Mouse (Mus musculus): Measurements from ENCODE around the gene Uhrf1bp1l. TPM values are rescaled to one million over a fixed set of nuclear protein-coding genes. Genes with fewer than 3 reads are reported as not detected.

The Uhrf1bp1l gene
- polyA plus RNA-seq, 1 experiment = 25.3 TPM

DNA sequence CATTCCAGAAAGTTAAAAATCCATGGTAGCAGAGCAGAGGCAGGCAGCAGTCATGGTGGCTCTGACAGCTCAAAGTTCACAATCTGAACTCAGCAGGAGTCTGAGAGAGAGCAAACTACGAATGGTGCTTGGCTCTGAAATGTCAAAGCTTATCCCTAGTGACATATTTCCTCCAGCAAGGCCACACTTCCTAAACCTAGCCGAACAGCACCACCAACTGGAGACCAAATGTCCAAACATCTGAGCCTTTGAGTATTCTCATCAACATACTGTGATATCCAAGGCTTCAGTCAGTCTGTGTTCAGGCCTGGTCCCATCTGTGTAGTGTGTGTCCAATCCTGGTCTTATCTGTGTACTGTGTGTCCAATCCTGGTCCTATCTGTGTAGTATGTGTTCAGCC, 79.1 kb downstream of the Uhrf1bp1l start:
- Histone ChIP-seq H3K4me1 (ENCODE audit: control insufficient read depth, insufficient read depth, low read length) (no peaks in the 10 kb centered on the region), H3K27ac (ENCODE audit: insufficient read depth, low read depth, low read length) (no peak overlapping the region), H3K4me3 (ENCODE audit: insufficient read depth, low read length) (no peak overlapping the region)
- no peak for TF ChIP-seq POLR2A (IDR thresholded peaks at IDR 0.05; ENCODE audit: borderline replicate concordance, low read depth, low read length)
- no peak for TF ChIP-seq CTCF (IDR thresholded peaks at IDR 0.05; ENCODE audit: low read depth, low read length)

- H3K4me3 ChIP-seq (ENCODE audit: insufficient read depth, low read length) = no peak overlapping the region
- no peak for TF ChIP-seq CTCF (IDR thresholded peaks at IDR 0.05; ENCODE audit: low read depth, low read length)
- no peak for TF ChIP-seq POLR2A (IDR thresholded peaks at IDR 0.05; ENCODE audit: borderline replicate concordance, low read depth, low read length)
- no peaks in the 10 kb centered on the region for H3K4me1 ChIP-seq (ENCODE audit: control insufficient read depth, insufficient read depth, low read length)
- no peak overlapping the region for H3K27ac ChIP-seq (ENCODE audit: insufficient read depth, low read depth, low read length)
These were observed 82.1 kb downstream of the Uhrf1bp1l start for GRCm38 (mm10) chr10:89826896-89827295.

DNA sequence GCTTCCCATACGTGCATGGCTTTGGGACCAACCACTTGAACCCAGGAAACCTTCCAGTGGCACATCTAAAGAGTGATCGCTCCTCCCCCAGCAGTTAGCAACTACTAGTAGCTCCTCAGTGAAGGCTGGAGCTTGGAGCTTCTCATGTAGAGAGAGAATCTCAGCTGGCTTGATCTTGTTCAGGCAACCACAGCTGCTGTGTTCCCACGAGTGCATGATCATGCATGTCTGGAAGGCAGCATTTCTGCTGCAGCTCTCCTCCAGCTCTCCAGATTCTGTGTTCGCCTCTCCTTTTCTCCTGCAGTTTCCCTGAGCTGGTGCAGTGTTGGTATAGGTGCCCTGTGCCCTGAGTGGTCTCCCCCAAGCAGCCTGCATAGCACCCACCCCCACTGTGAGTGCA, 87.5 kb downstream of the Uhrf1bp1l start:
- no peak for TF ChIP-seq CTCF (IDR thresholded peaks at IDR 0.05; ENCODE audit: low read depth, low read length)
- TF ChIP-seq POLR2A (IDR thresholded peaks at IDR 0.05; ENCODE audit: borderline replicate concordance, low read depth, low read length) = no peak

GRCm38 (mm10) chr10:89833166-89833565, 88.4 kb downstream of the Uhrf1bp1l start:
- Histone ChIP-seq H3K27ac (ENCODE audit: insufficient read depth, low read depth, low read length) (no peak overlapping the region), H3K4me3 (ENCODE audit: insufficient read depth, low read length) (no peak overlapping the region), H3K4me1 (ENCODE audit: control insufficient read depth, insufficient read depth, low read length) (no peaks in the 10 kb centered on the region)
- TF ChIP-seq POLR2A (IDR thresholded peaks at IDR 0.05; ENCODE audit: borderline replicate concordance, low read depth, low read length) (no peak), CTCF (IDR thresholded peaks at IDR 0.05; ENCODE audit: low read depth, low read length) (no peak)

More for the DNA sequence above, 87.5 kb downstream of the Uhrf1bp1l start:
- Histone ChIP-seq H3K4me1 (ENCODE audit: control insufficient read depth, insufficient read depth, low read length) (no peaks in the 10 kb centered on the region), H3K4me3 (ENCODE audit: insufficient read depth, low read length) (no peak overlapping the region), H3K27ac (ENCODE audit: insufficient read depth, low read depth, low read length) (no peak overlapping the region)

DNA sequence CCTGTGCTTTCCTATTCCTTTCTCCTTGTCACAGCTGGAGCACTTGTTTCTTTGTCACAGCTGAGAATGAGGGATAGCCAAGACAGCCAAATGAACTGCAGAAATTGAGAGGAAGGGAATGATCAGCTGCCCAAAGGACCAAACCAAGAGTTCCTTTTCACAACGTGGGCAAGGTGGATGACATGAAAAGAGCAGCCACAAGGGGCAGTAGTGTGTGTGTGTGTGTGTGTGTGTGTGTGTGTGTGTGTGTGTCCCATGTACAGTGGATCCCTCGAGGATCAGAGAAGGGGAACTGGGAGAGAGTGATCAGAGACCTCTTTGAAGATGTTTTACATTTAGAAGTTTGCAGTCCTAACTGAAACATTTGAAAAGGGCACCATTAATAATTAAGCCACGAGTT, 92.7 kb downstream of the Uhrf1bp1l start:
- no peak overlapping the region for H3K27ac ChIP-seq (ENCODE audit: insufficient read depth, low read depth, low read length)
- TF ChIP-seq POLR2A (IDR thresholded peaks at IDR 0.05; ENCODE audit: borderline replicate concordance, low read depth, low read length) (no peak), CTCF (IDR thresholded peaks at IDR 0.05; ENCODE audit: low read depth, low read length) (no peak)
- no peaks in the 10 kb centered on the region for H3K4me1 ChIP-seq (ENCODE audit: control insufficient read depth, insufficient read depth, low read length)
- H3K4me3 ChIP-seq (ENCODE audit: insufficient read depth, low read length) = no peak overlapping the region

- no peak overlapping the region for H3K4me3 ChIP-seq (ENCODE audit: insufficient read depth, low read length)
- no peak overlapping the region for H3K27ac ChIP-seq (ENCODE audit: insufficient read depth, low read depth, low read length)
- H3K4me1 ChIP-seq (ENCODE audit: control insufficient read depth, insufficient read depth, low read length) = no peaks in the 10 kb centered on the region
- no peak for TF ChIP-seq POLR2A (IDR thresholded peaks at IDR 0.05; ENCODE audit: borderline replicate concordance, low read depth, low read length)
- no peak for TF ChIP-seq CTCF (IDR thresholded peaks at IDR 0.05; ENCODE audit: low read depth, low read length)
These were observed 94.0 kb downstream of the Uhrf1bp1l start for GRCm38 (mm10) chr10:89838834-89839233.

- no peak for TF ChIP-seq POLR2A (IDR thresholded peaks at IDR 0.05; ENCODE audit: borderline replicate concordance, low read depth, low read length)
- TF ChIP-seq CTCF (IDR thresholded peaks at IDR 0.05; ENCODE audit: low read depth, low read length) = no peak
- Histone ChIP-seq H3K27ac (ENCODE audit: insufficient read depth, low read depth, low read length) (no peak overlapping the region), H3K4me1 (ENCODE audit: control insufficient read depth, insufficient read depth, low read length) (no peaks in the 10 kb centered on the region), H3K4me3 (ENCODE audit: insufficient read depth, low read length) (no peak overlapping the region)
These were observed 106.2 kb downstream of the Uhrf1bp1l start for GRCm38 (mm10) chr10:89850951-89851350.

DNA sequence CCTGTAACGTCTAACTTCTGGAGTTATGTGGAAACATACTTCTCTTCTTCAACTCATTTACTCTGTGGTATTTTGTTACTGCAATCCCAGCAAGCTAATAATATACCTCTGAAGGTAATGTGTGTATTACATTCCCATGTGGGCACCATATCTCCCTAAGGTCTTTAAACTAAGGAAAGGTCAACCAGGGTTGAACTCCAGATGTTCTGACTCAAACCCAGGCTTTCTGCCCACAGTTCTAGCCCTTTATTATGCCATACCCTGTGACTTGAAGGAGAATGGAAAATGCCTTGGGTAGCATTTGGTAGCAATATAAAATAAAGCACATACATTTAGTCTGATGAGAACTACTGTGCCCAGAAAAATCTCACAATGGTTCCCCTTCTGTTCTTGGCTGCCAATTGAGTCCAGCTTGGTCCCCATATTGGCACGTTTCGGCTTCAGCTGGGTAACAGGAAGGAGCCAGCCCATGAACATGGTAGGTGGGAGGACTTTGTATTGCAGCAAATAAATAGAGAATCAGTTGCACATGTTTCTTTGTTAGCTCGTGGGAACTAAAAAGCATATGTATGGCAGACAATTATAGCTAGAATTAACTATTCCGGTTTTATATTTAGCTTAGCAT, 110.6 kb downstream of the Uhrf1bp1l start:
- H3K4me3 ChIP-seq (ENCODE audit: insufficient read depth, low read length) = no peak overlapping the region
- TF ChIP-seq CTCF (IDR thresholded peaks at IDR 0.05; ENCODE audit: low read depth, low read length) = no peak
- no peak for TF ChIP-seq POLR2A (IDR thresholded peaks at IDR 0.05; ENCODE audit: borderline replicate concordance, low read depth, low read length)
- no peak overlapping the region for H3K27ac ChIP-seq (ENCODE audit: insufficient read depth, low read depth, low read length)
- H3K4me1 ChIP-seq (ENCODE audit: control insufficient read depth, insufficient read depth, low read length) = no peaks in the 10 kb centered on the region

- Histone ChIP-seq H3K4me3 (ENCODE audit: insufficient read depth, low read length) (no peak overlapping the region), H3K4me1 (ENCODE audit: control insufficient read depth, insufficient read depth, low read length) (no peaks in the 10 kb centered on the region), H3K27ac (ENCODE audit: insufficient read depth, low read depth, low read length) (no peak overlapping the region)
- TF ChIP-seq CTCF (IDR thresholded peaks at IDR 0.05; ENCODE audit: low read depth, low read length) (no peak), POLR2A (IDR thresholded peaks at IDR 0.05; ENCODE audit: borderline replicate concordance, low read depth, low read length) (no peak)
These were observed 111.5 kb downstream of the Uhrf1bp1l start for GRCm38 (mm10) chr10:89856286-89856685.

GRCm38 (mm10) chr10:89868211-89868610, 123.4 kb downstream of the Uhrf1bp1l start:
- Histone ChIP-seq H3K4me1 (ENCODE audit: control insufficient read depth, insufficient read depth, low read length) (no peaks in the 10 kb centered on the region), H3K27ac (ENCODE audit: insufficient read depth, low read depth, low read length) (no peak overlapping the region), H3K4me3 (ENCODE audit: insufficient read depth, low read length) (no peak overlapping the region)
- no peak for TF ChIP-seq POLR2A (IDR thresholded peaks at IDR 0.05; ENCODE audit: borderline replicate concordance, low read depth, low read length)
- no peak for TF ChIP-seq CTCF (IDR thresholded peaks at IDR 0.05; ENCODE audit: low read depth, low read length)
